Mouse (Mus musculus): ENCODE results near the gene Prss12.

Prss12 gene

GRCm38 (mm10) chr3:123446708-123447537 is at the start of gene Prss12:
Gene Prss12, plus strand, starts transcription at chr3:123446913.
- peak; percentile 28 to 37 for DNase-seq (ENCODE audit: low spot score in 2 of 2)

DNA sequence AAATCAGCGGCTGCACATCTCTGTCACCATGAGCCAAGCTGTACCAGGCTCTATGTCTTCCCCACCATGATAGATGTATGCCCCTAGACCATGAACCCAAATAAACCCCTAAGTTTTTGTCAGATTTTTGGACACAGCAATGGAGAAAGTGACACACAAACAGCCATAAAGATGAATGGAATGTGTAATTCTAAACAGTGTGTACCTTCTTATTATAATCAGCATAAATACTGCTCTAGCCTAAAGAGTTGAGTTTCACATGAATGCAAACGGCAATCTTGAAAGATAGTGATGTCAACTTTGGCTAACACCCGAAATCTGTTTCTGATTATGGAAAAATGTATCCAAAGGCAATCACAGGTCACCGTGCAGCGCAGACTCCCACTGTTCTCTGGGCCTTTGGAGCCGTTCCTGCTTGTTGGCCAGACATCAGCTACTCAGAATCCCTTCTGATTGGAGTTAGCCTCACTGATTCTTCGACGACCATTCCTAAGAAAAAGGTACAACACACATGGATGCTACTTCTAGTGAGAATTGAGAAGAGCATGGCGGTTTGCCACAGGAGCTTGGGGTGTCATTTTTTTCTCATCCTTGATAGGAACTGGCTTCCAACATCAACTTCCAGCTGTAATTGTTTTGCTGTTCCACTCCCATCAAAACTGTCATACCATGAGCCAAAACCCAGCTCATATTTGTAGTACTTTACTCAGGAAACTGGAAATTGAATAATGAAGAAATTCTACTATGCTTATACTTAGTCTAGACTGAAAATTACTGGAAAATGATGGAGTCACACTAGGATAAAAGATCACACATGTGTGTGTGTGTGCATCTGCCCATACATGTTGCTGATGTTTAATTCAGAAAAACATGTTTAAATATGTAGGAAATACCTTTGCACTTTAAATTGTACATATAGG is 48.9 kb upstream of the Prss12 start:
- no peak for DNase-seq (ENCODE audit: low spot score in 2 of 2)

GRCm38 (mm10) chr3:123404945-123405344 is 41.8 kb upstream of the Prss12 start:
- DNase-seq (ENCODE audit: low spot score in 2 of 2): no peak

GRCm38 (mm10) chr3:123411821-123412578 is 34.7 kb upstream of the Prss12 start:
- DNase-seq (ENCODE audit: low spot score in 2 of 2): no peak

GRCm38 (mm10) chr3:123413173-123413572 is 33.5 kb upstream of the Prss12 start:
- no peak for DNase-seq (ENCODE audit: low spot score in 2 of 2)

- no peak for DNase-seq (ENCODE audit: low spot score in 2 of 2)
Measured at GRCm38 (mm10) chr3:123425647-123426046, 21.1 kb upstream of the Prss12 start.

- no peak for DNase-seq (ENCODE audit: low spot score in 2 of 2)
Measured at GRCm38 (mm10) chr3:123428005-123428404, 18.7 kb upstream of the Prss12 start.

GRCm38 (mm10) chr3:123429597-123430458 is 16.9 kb upstream of the Prss12 start:
- no peak for DNase-seq (ENCODE audit: low spot score in 2 of 2)

DNA sequence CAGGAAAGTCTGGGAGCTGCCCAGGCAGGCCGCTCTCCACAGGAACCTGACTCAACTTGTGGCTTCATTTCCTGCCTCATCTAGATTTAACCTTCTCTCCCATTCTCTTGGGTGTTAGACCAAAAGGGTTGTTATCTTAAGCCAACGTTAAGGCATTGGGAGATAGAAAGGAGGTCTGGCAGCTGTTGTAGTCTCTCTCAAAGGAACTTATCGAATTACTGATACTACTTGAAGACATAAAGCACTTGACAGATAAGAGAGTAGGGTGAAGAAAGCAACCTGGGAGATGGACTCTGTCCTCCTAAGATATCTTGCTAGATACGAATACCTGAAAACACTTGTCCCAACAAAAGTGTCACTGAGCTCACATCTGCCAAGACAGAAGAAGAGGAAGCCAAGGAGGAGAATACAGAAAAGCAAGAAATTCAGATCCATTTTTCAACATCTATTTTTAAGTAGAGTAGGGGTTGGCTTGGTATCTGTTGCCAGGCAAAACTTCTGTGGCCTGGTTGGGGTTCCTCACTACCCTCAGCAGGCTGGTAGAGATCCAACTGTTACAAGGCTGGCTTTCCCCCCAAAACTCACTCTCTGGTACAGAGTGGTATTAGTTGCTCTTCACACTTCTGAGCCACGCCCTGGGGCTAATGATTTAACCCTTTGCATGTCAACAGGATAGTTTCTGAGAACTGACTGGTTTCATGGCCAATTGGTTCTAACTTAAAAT is 14.6 kb upstream of the Prss12 start:
- no peak for DNase-seq (ENCODE audit: low spot score in 2 of 2)

DNA sequence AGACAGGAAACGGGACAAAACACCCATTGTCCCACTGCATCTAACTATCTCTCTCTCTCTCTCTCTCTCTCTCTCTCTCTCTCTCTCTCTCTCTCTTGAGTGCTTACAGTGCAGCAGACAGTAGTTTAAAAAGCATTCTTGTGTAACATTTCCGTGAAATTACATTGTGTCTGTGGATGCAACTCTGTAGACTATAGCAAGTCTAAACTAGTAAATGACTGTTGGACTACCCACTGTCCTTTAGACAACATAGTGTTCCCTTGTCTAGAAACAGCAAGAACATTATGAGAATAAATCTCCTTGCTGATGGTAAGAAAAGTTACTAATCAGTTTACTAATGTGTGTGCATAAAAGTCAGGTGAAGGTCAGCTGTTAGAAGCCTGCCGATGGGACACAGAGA is 13.4 kb upstream of the Prss12 start:
- DNase-seq (ENCODE audit: low spot score in 2 of 2): no peak

DNA sequence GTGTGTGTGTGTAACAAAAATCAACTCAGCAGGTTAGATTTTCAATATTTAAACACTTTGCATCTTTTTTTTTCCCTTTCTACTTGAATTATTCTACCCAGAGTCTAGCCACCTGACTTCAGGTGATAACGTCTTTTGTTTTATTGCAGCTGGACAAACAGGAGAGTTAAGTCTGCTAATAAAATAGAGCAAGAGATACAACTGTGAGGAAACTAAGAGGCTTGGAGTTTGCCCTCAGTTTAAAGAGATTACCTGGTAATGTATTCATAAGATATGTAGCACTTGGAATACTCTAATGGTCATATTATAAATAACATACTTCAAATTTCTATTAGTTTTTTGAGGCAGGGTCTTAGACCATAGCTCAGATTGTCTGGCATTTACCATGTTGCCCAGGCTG is 9.1 kb upstream of the Prss12 start:
- no peak for DNase-seq (ENCODE audit: low spot score in 2 of 2)

DNA sequence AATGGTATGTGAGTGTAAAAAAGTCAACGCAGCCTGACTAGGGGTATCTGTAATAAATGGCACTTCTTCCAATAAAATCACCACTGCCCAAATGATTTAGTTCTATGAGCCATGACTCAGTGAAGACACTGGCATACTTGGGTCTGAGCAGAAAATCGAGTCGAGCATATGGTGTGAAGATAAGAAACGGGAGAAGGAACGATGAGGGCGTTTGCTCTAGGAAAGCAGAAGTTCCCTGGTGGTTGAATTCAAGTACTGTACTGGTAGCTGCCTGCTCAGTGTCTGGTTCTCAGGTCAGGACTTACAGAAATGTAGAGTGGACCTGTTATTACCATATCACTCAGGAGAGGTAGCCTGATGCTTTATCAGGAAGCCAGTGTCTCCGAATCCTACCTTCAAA is 6.2 kb upstream of the Prss12 start:
- no peak for DNase-seq (ENCODE audit: low spot score in 2 of 2)

DNA sequence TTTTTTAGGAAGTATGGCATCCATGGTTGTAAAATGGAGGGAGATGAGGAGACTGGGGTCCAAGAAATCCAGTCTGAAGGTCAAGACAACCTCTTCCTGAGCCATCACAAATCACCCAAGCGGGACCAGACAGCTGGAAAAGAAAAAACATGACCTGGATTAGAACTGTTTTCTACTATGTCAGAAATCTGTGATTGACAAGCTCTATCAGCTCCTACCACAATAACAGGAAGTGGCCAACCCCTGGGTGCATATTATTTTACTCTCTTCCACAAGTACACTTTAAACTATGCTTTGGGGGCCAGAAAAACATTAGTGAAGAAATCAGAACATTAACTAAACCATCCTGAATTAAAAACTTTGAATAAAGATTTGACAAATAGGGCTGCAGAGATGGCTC is 2.2 kb upstream of the Prss12 start:
- DNase-seq (ENCODE audit: low spot score in 2 of 2): no peak

- no peak for DNase-seq (ENCODE audit: low spot score in 2 of 2)
Measured at GRCm38 (mm10) chr3:123447538-123448059, 886 bp downstream of the Prss12 start.

- no peak for DNase-seq (ENCODE audit: low spot score in 2 of 2)
Measured at GRCm38 (mm10) chr3:123448096-123448495, 1.4 kb downstream of the Prss12 start.

DNA sequence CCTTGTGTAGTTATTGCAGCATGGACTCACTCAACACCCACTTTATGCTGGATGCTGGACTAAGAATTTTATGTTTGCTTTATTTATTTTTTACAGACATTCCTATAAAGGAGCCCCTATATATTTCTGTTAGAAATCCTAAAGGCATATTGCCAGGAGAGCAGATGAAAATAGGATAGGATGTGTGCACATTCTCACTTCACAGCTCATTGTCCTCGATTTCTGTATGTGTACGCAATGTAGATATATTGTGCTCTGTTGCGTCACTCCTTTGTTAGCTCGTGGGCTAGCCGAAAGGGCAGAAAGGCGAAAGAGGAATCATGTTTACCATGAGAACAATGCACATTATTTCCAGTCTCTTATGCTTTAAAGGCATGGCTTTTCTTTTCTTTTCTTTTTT is 3.4 kb downstream of the Prss12 start:
- DNase-seq (ENCODE audit: low spot score in 2 of 2): no peak

DNA sequence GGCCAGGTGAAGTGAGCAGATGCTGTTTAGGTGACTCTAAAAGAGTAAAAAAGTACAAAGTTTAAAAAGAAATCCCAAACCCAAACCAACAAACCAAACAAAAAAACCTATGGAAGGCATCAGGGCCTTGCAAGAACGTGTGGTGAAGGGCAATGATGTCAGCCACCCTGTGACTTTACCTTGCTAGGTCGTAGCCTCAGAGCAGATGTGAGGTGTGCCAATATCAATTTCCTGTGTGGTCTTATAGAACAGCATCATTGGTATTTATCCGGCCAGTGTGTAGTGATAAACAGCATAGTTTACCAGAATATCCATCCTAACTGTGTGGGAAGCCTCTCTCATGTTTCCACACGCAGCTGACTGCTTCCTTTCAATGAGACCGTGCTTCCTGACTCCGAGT is 6.2 kb downstream of the Prss12 start:
- no peak for DNase-seq (ENCODE audit: low spot score in 2 of 2)

DNA sequence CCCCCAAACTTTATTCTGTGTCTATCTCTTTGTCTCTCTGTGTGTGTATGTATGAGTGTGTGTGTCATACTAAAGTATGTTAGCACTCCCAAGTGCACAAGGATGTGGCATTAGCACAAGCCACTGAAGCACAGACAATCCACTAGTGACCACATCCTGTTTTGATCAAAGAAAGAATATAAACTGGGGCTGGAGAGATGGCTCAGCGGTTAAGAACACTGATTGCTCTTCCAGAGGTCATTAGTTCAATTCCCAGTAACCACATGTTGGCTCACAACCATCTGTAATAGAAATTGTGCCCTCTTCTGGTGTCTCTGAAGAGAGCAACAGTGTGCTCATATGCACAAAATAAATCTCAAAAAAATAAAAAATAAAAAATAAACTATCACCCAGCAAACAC is 12.8 kb downstream of the Prss12 start:
- DNase-seq (ENCODE audit: low spot score in 2 of 2): no peak

GRCm38 (mm10) chr3:123460436-123460835 is 13.7 kb downstream of the Prss12 start:
- no peak for DNase-seq (ENCODE audit: low spot score in 2 of 2)

DNA sequence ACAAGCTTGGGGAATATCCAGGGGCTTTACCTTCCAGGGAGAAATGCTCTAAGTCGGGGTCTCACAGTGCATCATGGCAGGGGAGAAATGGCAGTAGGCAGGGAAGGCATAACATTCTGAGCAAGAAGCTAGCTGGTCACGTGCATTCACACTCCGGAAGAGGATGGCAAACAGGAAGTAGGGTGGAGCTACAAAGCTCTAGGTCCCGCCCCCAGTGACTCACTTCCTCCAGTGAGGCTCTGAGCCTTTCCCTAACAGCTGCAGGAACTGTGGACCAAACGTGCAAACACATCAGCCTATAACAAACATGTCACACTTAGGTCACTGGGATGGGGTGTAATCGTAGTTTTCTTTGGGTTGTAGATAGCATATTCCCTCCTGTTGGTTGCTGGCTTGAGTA is 15.6 kb downstream of the Prss12 start:
- no peak for DNase-seq (ENCODE audit: low spot score in 2 of 2)
